Mouse (Mus musculus) olfactory bulb, adult 2 months (tissue): ENCODE measurements at regions not wholly inside any gene's neighbourhood (a gene's known extent, or its start where the extent isn't known, plus 50 kb on each side); places are given as distances from the start of the nearest gene placed in this dataset.

Experiments used
- CTCF ChIP-seq: fragments of 200-500 bp; IDR thresholded peaks from 2 replicates; pipeline ENCODE4 v1.5.1; 2012; ENCODE audit warnings: low read depth, mild to moderate bottlenecking, low read length, moderate library complexity; ENCODE audit not compliant: insufficient read depth
- POLR2A ChIP-seq: fragments of 200-500 bp; IDR thresholded peaks from 2 replicates; pipeline ENCODE4 v1.6.1; 2012; ENCODE audit warnings: mild to moderate bottlenecking, low read depth, low read length, moderate library complexity; ENCODE audit not compliant: insufficient read depth

DNA sequence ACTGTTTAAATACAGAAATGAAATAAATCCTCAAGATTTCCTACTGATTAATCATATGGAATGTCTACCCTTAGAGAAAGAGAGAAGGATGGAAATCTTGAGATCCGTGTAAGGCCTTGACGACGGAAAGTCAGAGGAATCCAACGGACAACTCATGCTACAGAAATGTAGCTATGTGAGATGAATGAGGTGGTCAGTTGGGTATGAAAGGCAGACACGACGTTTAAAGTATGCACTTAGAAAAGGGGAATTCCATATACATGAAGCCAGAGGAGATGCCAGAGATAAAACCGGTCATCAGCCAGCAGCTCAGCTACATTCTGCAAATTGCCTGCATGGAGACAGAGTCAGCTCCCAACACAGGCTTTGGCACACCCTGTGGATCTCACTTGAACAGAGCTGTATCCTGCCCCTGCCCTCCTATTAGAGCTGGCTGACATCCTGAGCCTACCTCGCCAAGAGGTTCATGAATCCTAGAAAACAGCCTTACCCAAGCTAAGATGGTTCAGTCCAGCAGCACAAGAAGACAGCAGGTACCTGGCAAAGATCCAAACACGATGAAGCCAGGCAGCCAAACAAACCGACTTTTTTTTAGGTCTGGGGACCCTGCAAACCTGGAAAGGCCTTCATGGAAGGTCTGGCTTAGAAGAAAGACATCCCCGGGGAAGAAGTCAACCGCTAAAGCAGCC, 331.3 kb upstream of the Epha4 start:
- no peak for TF ChIP-seq CTCF
- no peak for TF ChIP-seq POLR2A
